Mouse (Mus musculus) intestine, postnatal 0 days (tissue): ENCODE results near the gene Phc2. TPM values are rescaled to one million over a fixed set of nuclear protein-coding genes. Genes with fewer than 3 reads are reported as not detected.

Experiments
- ATAC-seq: fragments of 200-750 bp; cut with Nextera tagmentation; 2 replicates; pipeline ENCODE4 v1.8.0; 2017; ENCODE audit warnings: mild to moderate bottlenecking, moderate TSS enrichment, moderate library complexity
- H3K27ac ChIP-seq: fragments of 300-500 bp; sonication (generic); 2 replicates; pipeline ENCODE4 v1.5.1; 2014; ENCODE audit warnings: mild to moderate bottlenecking, low read depth, low read length, moderate library complexity
- H3K27me3 ChIP-seq: fragments of 300-500 bp; sonication (generic); replicated peaks from 2 replicates; pipeline ENCODE4 v1.6.1; 2014; ENCODE audit warnings: low read length, mixed read lengths; ENCODE audit not compliant: control insufficient read depth, insufficient read depth
- H3K36me3 ChIP-seq: fragments of 300-500 bp; sonication (generic); 2 replicates; pipeline ENCODE4 v1.6.1; 2014; ENCODE audit warnings: mild to moderate bottlenecking, moderate library complexity; ENCODE audit not compliant: control insufficient read depth, insufficient read depth
- H3K4me1 ChIP-seq: fragments of 300-500 bp; sonication (generic); replicated peaks from 2 replicates; pipeline ENCODE4 v1.6.1; 2014; ENCODE audit warnings: antibody characterized with exemption, low read length, mixed read lengths; ENCODE audit not compliant: control insufficient read depth, insufficient read depth
- H3K4me2 ChIP-seq: fragments of 300-500 bp; sonication (generic); replicated peaks from 2 replicates; pipeline ENCODE4 v1.6.1; 2014; ENCODE audit warnings: low read depth, mild to moderate bottlenecking, moderate library complexity
- H3K4me3 ChIP-seq: fragments of 300-500 bp; sonication (generic); 2 replicates; pipeline ENCODE4 v1.5.1; 2014; ENCODE audit warnings: low read depth, low read length
- H3K9ac ChIP-seq: fragments of 300-500 bp; sonication (generic); 2 replicates; pipeline ENCODE4 v1.6.1; 2014; ENCODE audit warnings: mild to moderate bottlenecking, low read depth, low read length
- H3K9me3 ChIP-seq: fragments of 300-500 bp; sonication (generic); 2 replicates; pipeline ENCODE4 v1.6.1; 2016; ENCODE audit warnings: mixed run types; ENCODE audit not compliant: control insufficient read depth
- CTCF ChIP-seq: sonication (generic); IDR thresholded peaks from 2 replicates; pipeline ENCODE4 v1.5.1; 2016; ENCODE audit warnings: low read depth, mild to moderate bottlenecking, control low read depth, antibody characterized with exemption, moderate library complexity
- WGBS: fragments of 180-500 bp; shearing (Covaris S2); extraction: QIAGEN DNeasy Blood & Tissue Kit; methylation state at CpG from one replicate; pipeline ENCODE4 v1.1.7; 2014; 5-methylcytosine and 5-hydroxymethylcytosine counted together
- polyA plus RNA-seq: library from polyadenylated mRNA; unstranded; fragments of >200 nt; fragmentation: Nextera tagmentation; extraction: Ambion mirVana; gene quantifications from 2 replicates; pipeline ENCODE4 v1.2.1, GENCODE M21; 2015

Gene Phc2
- polyA plus RNA-seq, 1 experiment from 2014 or later = 25.4 TPM

DNA sequence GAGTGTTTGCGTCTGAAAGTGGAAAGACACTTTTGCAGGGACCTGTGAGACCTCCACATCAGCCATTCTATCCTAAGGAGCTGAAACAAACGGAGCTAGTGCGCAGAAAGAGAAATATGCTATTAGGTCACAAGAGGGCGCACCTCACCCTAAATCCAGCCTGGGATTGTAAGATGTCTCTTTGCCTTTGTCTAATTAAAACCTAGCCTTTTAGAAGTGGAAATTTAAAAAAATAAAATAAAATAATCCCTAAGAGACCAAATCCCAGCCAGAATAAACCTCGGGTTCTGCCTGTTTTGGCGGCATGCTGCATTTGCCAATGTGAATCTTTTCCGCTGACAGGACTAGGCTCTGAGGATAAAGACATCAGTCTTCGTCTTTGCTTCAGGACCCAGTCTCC lies 41.2 kb upstream of the Phc2 start:
- WGBS = 20% methylated on average over 8 of the region's 8 CpGs
- Histone ChIP-seq H3K9me3 (no peaks in the 10 kb centered on the region), H3K27me3 (no peaks in the 10 kb centered on the region), H3K9ac (no peak overlapping the region), H3K4me1 (no peaks in the 10 kb centered on the region), H3K36me3 (no peaks in the 10 kb centered on the region), H3K27ac (no peak overlapping the region), H3K4me3 (no peak overlapping the region), H3K4me2 (no peak overlapping the region)
- no peak for ATAC-seq
- TF ChIP-seq CTCF = peak; percentile 87

- H3K4me2 ChIP-seq = no peak overlapping the region
- H3K4me1 ChIP-seq = no peaks in the 10 kb centered on the region
- no peak for TF ChIP-seq CTCF
- no peak overlapping the region for H3K9ac ChIP-seq
- no peaks in the 10 kb centered on the region for H3K27me3 ChIP-seq
- no peak overlapping the region for H3K4me3 ChIP-seq
- no peak overlapping the region for H3K27ac ChIP-seq
- 93% methylated on average over 14 of the region's 14 CpGs for WGBS
- ATAC-seq = no peak
- H3K9me3 ChIP-seq = no peaks in the 10 kb centered on the region
- no peaks in the 10 kb centered on the region for H3K36me3 ChIP-seq
These were observed 38.7 kb upstream of the Phc2 start for GRCm38 (mm10) chr4:128615761-128616160.

DNA sequence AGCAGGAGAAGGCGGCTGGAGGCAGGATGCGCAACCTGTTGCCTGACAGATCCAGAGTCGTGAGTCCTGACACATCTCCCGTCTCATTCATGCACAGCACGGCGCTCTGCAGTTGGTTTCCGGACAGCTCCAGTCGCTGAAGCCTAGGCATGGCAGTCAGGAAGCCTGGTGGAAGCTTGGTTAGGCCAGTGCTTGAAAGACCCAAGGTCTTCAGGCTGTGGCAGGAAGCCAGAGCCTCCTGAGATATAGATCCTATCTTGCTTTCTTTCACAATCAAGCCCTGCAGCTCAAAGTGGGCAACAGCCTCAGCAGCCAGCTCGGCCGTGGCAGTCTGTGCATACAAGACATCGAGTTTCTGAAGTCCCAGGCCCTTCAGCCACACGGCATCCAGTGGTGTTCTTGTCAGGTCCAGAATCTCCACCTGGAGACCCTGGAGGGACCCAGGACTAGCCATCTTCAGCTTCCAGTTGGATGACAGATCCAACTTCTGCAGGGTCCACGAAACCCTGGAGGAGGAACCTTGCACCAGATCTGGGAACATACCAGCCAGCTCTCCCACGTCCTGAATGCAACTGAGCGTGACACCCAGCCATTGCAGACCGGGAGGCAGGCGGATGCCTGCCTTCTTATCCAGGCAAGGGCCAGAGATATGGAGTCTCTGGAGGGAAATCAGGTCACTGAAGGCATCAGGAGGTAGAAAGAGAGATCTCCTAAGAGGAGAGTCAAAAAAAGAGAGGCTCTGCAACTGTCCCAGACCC lies 37.0 kb upstream of the Phc2 start:
- Histone ChIP-seq H3K9ac (no peak overlapping the region), H3K9me3 (no peaks in the 10 kb centered on the region), H3K27me3 (no peaks in the 10 kb centered on the region), H3K27ac (no peak overlapping the region), H3K4me1 (no peaks in the 10 kb centered on the region), H3K4me2 (no peak overlapping the region), H3K4me3 (no peak overlapping the region), H3K36me3 (no peaks in the 10 kb centered on the region)
- ATAC-seq = no peak
- no peak for TF ChIP-seq CTCF
- 74% methylated on average over 17 of the region's 17 CpGs for WGBS

DNA sequence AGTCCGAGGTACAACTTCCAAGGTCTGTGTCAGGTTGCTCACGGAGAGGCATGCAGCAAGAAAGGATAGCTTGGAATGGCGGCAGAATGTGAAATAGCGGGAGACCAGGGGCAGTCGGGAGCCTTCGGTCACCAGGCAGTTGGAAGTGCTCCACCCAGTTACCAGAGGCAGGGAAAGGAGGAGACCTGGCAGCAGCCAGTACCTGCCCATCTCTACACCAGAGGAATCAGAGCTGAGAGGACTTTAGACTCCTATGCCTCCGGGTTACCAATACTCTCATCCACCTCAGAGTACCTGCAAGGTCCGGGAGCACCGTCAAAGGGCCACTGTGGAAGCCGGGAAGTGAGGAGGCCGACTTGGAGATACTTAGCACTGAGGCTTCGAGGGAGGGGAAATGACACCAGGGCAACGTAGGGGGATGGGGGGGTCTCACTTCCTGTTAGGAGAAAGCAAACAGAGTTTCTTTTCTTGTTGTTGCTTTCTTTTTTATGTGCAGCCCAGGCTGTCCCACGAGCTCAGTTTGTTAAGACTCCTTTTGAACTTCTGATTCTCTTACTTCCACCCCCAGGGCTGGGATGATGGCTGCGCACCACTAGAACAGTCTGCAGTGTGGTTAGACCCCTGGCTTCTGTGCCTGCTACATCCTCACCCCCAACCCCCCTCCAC lies 36.1 kb upstream of the Phc2 start, which contains the start of gene Tlr12:
Tlr12 (minus strand) TSS at position 374 of the 666 bp plus-strand sequence.
- no peak within 1 kb of the TSS for H3K9ac ChIP-seq
- WGBS = 41% methylated on average over 15 of the region's 15 CpGs

GRCm38 (mm10) chr4:128618963-128619362 lies 35.5 kb upstream of the Phc2 start:
- Histone ChIP-seq H3K9ac (no peak overlapping the region), H3K4me3 (no peak overlapping the region), H3K27ac (no peak overlapping the region), H3K9me3 (no peaks in the 10 kb centered on the region), H3K27me3 (no peaks in the 10 kb centered on the region), H3K4me1 (no peaks in the 10 kb centered on the region), H3K4me2 (no peak overlapping the region), H3K36me3 (no peaks in the 10 kb centered on the region)
- WGBS = 41% methylated on average over 2 of the region's 2 CpGs
- TF ChIP-seq CTCF = no peak
- no peak for ATAC-seq

More for the DNA sequence above, 36.1 kb upstream of the Phc2 start, which contains the start of gene Tlr12:
- Histone ChIP-seq H3K36me3 (no peaks in the 10 kb centered on the region), H3K27ac (no peak within 1 kb of the TSS; the same call in 1 of the 2 replicates), H3K9me3 (no peaks in the 10 kb centered on the region), H3K4me1 (no peaks in the 10 kb centered on the region), H3K27me3 (no peaks in the 10 kb centered on the region), H3K4me3 (no peak within 1 kb of the TSS), H3K4me2 (no peak within 1 kb of the TSS)
- peak; percentile 49; the same call in 1 of the 2 replicates for ATAC-seq
- no peak for TF ChIP-seq CTCF

GRCm38 (mm10) chr4:128620572-128620971 lies 33.9 kb upstream of the Phc2 start:
- no peak overlapping the region for H3K27ac ChIP-seq
- no peaks in the 10 kb centered on the region for H3K9me3 ChIP-seq
- no peak for ATAC-seq
- H3K27me3 ChIP-seq = no peaks in the 10 kb centered on the region
- no peaks in the 10 kb centered on the region for H3K36me3 ChIP-seq
- no peak overlapping the region for H3K4me3 ChIP-seq
- no peak overlapping the region for H3K4me2 ChIP-seq
- no peaks in the 10 kb centered on the region for H3K4me1 ChIP-seq
- WGBS = 61% methylated on average over 6 of the region's 6 CpGs
- no peak overlapping the region for H3K9ac ChIP-seq
- no peak for TF ChIP-seq CTCF
